Mouse (Mus musculus) embryonic facial prominence, embryonic 12.5 days (tissue): ENCODE data around the gene Cd80. TPM values are rescaled to one million over a fixed set of nuclear protein-coding genes. Genes with fewer than 3 reads are reported as not detected.
"Not testable (repeated sequence)": the region's sequence is repeated elsewhere in the genome, so short reads cannot be mapped to it uniquely, and the experiment has no call there.

Experiments used
- ATAC-seq: fragments of 200-750 bp; cut with Nextera tagmentation; 2 replicates; pipeline ENCODE4 v1.8.0; 2017; ENCODE audit not compliant: insufficient number of reproducible peaks, insufficient read depth, low FRiP score, low TSS enrichment
- H3K27ac ChIP-seq: fragments of 300-500 bp; sonication (generic); 2 replicates; pipeline ENCODE4 v1.5.1; 2016; ENCODE audit warnings: mild to moderate bottlenecking
- H3K27me3 ChIP-seq: fragments of 300-500 bp; sonication (generic); 2 replicates; pipeline ENCODE4 v1.6.1; 2016; ENCODE audit warnings: mild to moderate bottlenecking, moderate library complexity
- H3K36me3 ChIP-seq: fragments of 300-500 bp; sonication (generic); 2 replicates; pipeline ENCODE4 v1.6.1; 2016; ENCODE audit warnings: mild to moderate bottlenecking
- H3K4me1 ChIP-seq: fragments of 300-500 bp; sonication (generic); 2 replicates; pipeline ENCODE4 v1.6.1; 2016
- H3K4me2 ChIP-seq: fragments of 300-500 bp; sonication (generic); replicated peaks from 2 replicates; pipeline ENCODE4 v1.6.1; 2016; ENCODE audit warnings: mild to moderate bottlenecking, moderate library complexity
- H3K4me3 ChIP-seq: fragments of 300-500 bp; sonication (generic); 2 replicates; pipeline ENCODE4 v1.5.1; 2016; ENCODE audit warnings: mild to moderate bottlenecking
- H3K9ac ChIP-seq: fragments of 300-500 bp; sonication (generic); 2 replicates; pipeline ENCODE4 v1.6.1; 2016; ENCODE audit warnings: mild to moderate bottlenecking, moderate library complexity
- H3K9me3 ChIP-seq: fragments of 300-500 bp; sonication (generic); 2 replicates; pipeline ENCODE4 v1.6.1; 2016; ENCODE audit warnings: mild to moderate bottlenecking, moderate library complexity
- WGBS: fragments of 180-500 bp; shearing (Covaris S2); methylation state at CpG from one replicate; pipeline ENCODE4 v1.1.7; 2016; 5-methylcytosine and 5-hydroxymethylcytosine counted together
- polyA plus RNA-seq: library from polyadenylated mRNA; unstranded; fragments of >200 nt; fragmentation: Nextera tagmentation; extraction: Ambion mirVana; gene quantifications from 2 replicates; pipeline ENCODE4 v1.2.1, GENCODE M21; 2016

The Cd80 gene
- polyA plus RNA-seq, 1 experiment from 2014 or later: 0.51 TPM

- no peak overlapping the region for H3K4me3 ChIP-seq
- H3K4me1 ChIP-seq: no peaks in the 10 kb centered on the region; the same call in 1 of the 2 replicates
- no peaks in the 10 kb centered on the region for H3K9me3 ChIP-seq
- H3K9ac ChIP-seq: no peak overlapping the region
- no peak for ATAC-seq
- H3K36me3 ChIP-seq: no peaks in the 10 kb centered on the region
- no peak overlapping the region for H3K4me2 ChIP-seq
- H3K27me3 ChIP-seq: no peaks in the 10 kb centered on the region
- no peak overlapping the region for H3K27ac ChIP-seq
- WGBS: 80% methylated on average over 4 of the region's 4 CpGs
Measured at GRCm38 (mm10) chr16:38434295-38434795, 21.0 kb upstream of the Cd80 start.

GRCm38 (mm10) chr16:38439190-38439589, 16.2 kb upstream of the Cd80 start:
- no peak for ATAC-seq
- no peaks in the 10 kb centered on the region for H3K9me3 ChIP-seq
- H3K27ac ChIP-seq: no peak overlapping the region
- H3K9ac ChIP-seq: no peak overlapping the region
- H3K4me3 ChIP-seq: no peak overlapping the region
- H3K27me3 ChIP-seq: no peaks in the 10 kb centered on the region
- WGBS: 79% methylated on average over 1 of the region's 1 CpGs
- no peak overlapping the region for H3K4me2 ChIP-seq
- H3K36me3 ChIP-seq: peaks cover 13% of the 10 kb centered on the region
- no peaks in the 10 kb centered on the region for H3K4me1 ChIP-seq

GRCm38 (mm10) chr16:38440403-38440802, 15.0 kb upstream of the Cd80 start:
- H3K4me1 ChIP-seq: no peaks in the 10 kb centered on the region
- H3K4me3 ChIP-seq: no peak overlapping the region
- peaks cover 25% of the 10 kb centered on the region for H3K36me3 ChIP-seq
- 86% methylated on average over 6 of the region's 6 CpGs for WGBS
- H3K4me2 ChIP-seq: no peak overlapping the region
- H3K27ac ChIP-seq: no peak overlapping the region
- no peaks in the 10 kb centered on the region for H3K27me3 ChIP-seq
- no peak overlapping the region for H3K9ac ChIP-seq
- no peaks in the 10 kb centered on the region for H3K9me3 ChIP-seq
- ATAC-seq: no peak

- ATAC-seq: no peak
Measured at GRCm38 (mm10) chr16:38441611-38442010, 13.8 kb upstream of the Cd80 start.

DNA sequence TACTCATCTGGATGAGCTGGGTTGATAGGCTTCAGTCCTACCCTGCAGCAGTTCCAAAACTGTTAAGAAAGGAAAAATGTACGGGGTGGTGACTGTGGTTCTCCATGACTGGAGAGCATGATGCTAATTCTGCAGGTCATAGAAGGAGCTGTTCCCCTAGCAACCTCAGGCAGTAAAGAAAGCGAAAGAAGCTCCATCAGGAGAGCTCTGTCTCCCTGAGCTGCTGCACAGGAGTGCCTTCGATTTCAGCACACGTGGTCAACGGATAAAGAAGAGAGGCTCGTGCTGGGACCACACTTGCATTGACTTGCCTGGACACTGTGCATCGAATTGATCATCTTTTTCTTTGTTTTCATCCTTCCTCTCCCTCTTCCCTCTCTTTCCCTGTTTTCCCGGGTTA, 13.1 kb upstream of the Cd80 start:
- no peak for ATAC-seq
- WGBS: 87% methylated on average over 8 of the region's 8 CpGs
- Histone ChIP-seq H3K4me1 (no peaks in the 10 kb centered on the region), H3K27me3 (no peaks in the 10 kb centered on the region), H3K4me3 (no peak overlapping the region), H3K36me3 (peaks cover 42% of the 10 kb centered on the region), H3K27ac (no peak overlapping the region), H3K9ac (no peak overlapping the region), H3K9me3 (no peaks in the 10 kb centered on the region), H3K4me2 (no peak overlapping the region)

More at GRCm38 (mm10) chr16:38441611-38442010, 13.8 kb upstream of the Cd80 start:
- Histone ChIP-seq H3K27ac (no peak overlapping the region), H3K9ac (no peak overlapping the region), H3K4me2 (no peak overlapping the region), H3K4me3 (no peak overlapping the region), H3K36me3 (peaks cover 36% of the 10 kb centered on the region), H3K4me1 (no peaks in the 10 kb centered on the region), H3K9me3 (no peaks in the 10 kb centered on the region), H3K27me3 (no peaks in the 10 kb centered on the region)
- WGBS: 87% methylated on average over 5 of the region's 5 CpGs

DNA sequence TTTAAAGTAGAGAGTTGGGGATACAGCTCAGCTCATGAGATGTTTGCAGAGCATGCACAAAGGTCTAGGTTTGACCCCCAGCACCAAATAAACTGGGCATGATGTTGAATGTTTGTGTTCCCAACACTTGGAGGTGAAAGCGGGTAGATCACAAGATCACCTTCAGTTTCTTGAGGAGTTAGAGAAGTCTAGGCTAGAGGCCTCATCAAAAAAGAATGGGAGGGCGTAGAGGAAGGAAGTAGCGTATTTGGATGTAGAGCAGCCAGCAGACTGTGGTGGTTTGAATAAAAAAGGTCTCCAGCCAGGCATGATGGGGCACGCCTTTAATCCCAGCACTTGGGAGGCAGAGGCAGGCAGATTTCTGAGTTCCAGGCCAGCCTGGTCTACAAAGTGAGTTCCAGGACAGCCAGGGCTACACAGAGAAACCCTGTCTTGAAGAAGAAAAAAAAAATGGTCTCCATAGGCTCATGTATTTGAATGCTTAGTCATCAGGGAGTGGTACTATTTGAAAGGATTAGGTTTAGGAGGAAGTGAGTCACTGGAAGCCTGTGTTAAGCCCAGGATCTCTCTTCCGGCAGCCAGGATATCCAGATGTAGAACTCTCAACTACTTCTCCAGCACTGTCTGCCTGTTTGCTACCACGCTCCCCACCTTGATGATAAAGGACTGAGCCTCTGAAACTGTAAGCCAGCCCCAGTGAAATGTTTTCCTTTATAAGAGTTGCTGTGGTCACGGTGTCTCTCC, 11.5 kb upstream of the Cd80 start:
- Histone ChIP-seq H3K4me1 (peaks cover 4% of the 10 kb centered on the region; the same call in 1 of the 2 replicates), H3K9me3 (no peaks in the 10 kb centered on the region), H3K27me3 (no peaks in the 10 kb centered on the region), H3K27ac (no peak overlapping the region), H3K9ac (no peak overlapping the region), H3K36me3 (peaks cover 47% of the 10 kb centered on the region), H3K4me2 (no peak overlapping the region), H3K4me3 (no peak overlapping the region)
- 95% methylated on average over 7 of the region's 7 CpGs for WGBS
- no peak for ATAC-seq

- no peak overlapping the region for H3K4me2 ChIP-seq
- H3K9me3 ChIP-seq: no peaks in the 10 kb centered on the region
- ATAC-seq: no peak
- H3K36me3 ChIP-seq: peaks cover 56% of the 10 kb centered on the region
- 87% methylated on average over 1 of the region's 1 CpGs for WGBS
- H3K4me1 ChIP-seq: peaks cover 7% of the 10 kb centered on the region; the same call in 1 of the 2 replicates
- H3K9ac ChIP-seq: no peak overlapping the region
- no peak overlapping the region for H3K4me3 ChIP-seq
- H3K27me3 ChIP-seq: no peaks in the 10 kb centered on the region
- H3K27ac ChIP-seq: no peak overlapping the region
Measured at GRCm38 (mm10) chr16:38445046-38445445, 10.3 kb upstream of the Cd80 start.

DNA sequence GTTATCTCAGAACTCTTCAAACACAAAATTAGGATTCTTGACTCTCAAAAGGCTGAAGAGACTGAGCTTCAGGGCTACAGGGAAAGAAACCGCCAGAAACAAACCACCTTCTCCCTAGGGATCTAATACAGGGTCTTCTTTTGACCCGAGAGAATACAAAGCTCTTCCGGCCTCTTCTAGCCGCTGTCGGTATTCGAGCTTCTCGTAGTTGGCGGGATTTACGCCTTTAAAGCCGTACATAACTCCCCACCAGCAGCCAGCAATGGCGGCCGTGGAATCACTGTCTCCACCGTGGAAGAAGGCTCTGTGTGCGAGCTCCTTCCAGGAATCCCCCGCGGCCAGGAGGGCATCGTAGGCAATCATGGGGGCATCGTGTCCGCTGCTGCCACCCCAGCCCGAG, 9.8 kb upstream of the Cd80 start:
- Histone ChIP-seq H3K4me3 (no peak overlapping the region), H3K27me3 (no peaks in the 10 kb centered on the region), H3K4me1 (peaks cover 7% of the 10 kb centered on the region; the same call in 1 of the 2 replicates)

GRCm38 (mm10) chr16:38446141-38446540, 9.2 kb upstream of the Cd80 start:
- 93% methylated on average over 2 of the region's 2 CpGs for WGBS
- not testable (repeated sequence) for ATAC-seq, H3K9ac ChIP-seq, H3K4me1 ChIP-seq, H3K27ac ChIP-seq, H3K9me3 ChIP-seq, H3K4me2 ChIP-seq, H3K4me3 ChIP-seq, H3K27me3 ChIP-seq
- peaks cover 62% of the 10 kb centered on the region for H3K36me3 ChIP-seq

More for the DNA sequence above, 9.8 kb upstream of the Cd80 start:
- ATAC-seq: no peak
- no peak overlapping the region for H3K4me2 ChIP-seq
- no peaks in the 10 kb centered on the region for H3K9me3 ChIP-seq
- peaks cover 61% of the 10 kb centered on the region for H3K36me3 ChIP-seq
- no peak overlapping the region for H3K9ac ChIP-seq
- 95% methylated on average over 20 of the region's 20 CpGs for WGBS
- no peak overlapping the region for H3K27ac ChIP-seq

GRCm38 (mm10) chr16:38447366-38447765, 8.0 kb upstream of the Cd80 start:
- H3K27me3 ChIP-seq: no peaks in the 10 kb centered on the region
- no peaks in the 10 kb centered on the region for H3K9me3 ChIP-seq
- no peak overlapping the region for H3K4me2 ChIP-seq
- WGBS: 90% methylated on average over 21 of the region's 21 CpGs
- H3K36me3 ChIP-seq: peaks cover 62% of the 10 kb centered on the region
- no peak overlapping the region for H3K9ac ChIP-seq
- H3K4me1 ChIP-seq: peaks cover 15% of the 10 kb centered on the region
- H3K4me3 ChIP-seq: no peak overlapping the region
- no peak overlapping the region for H3K27ac ChIP-seq
- ATAC-seq: no peak

DNA sequence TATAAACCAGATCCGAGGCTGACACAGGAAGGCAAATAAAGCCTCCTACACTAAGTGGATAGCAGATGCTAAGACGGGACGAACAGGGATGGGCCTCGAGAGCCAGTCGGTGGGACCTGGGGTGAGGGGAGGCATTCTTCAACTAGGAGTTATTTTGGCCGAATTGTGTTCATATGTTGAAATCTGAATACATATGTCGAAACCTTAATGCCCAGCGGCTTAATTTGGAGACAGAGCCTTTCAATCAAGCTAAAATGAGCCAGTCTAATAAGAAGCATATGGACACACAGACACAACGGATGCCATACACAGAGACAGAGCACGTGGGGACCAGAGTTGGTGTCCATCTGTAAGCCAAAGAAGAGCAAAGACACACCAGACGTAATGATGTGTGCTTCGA, 6.9 kb upstream of the Cd80 start:
- Histone ChIP-seq H3K4me2 (no peak overlapping the region), H3K4me1 (peaks cover 15% of the 10 kb centered on the region), H3K36me3 (peaks cover 55% of the 10 kb centered on the region), H3K4me3 (no peak overlapping the region), H3K27me3 (no peaks in the 10 kb centered on the region), H3K27ac (no peak overlapping the region), H3K9me3 (no peaks in the 10 kb centered on the region), H3K9ac (no peak overlapping the region)
- WGBS: 59% methylated on average over 12 of the region's 12 CpGs
- no peak for ATAC-seq

- Histone ChIP-seq H3K4me3 (no peak overlapping the region), H3K36me3 (peaks cover 34% of the 10 kb centered on the region), H3K27me3 (no peaks in the 10 kb centered on the region), H3K9me3 (no peaks in the 10 kb centered on the region), H3K4me1 (peaks cover 15% of the 10 kb centered on the region), H3K4me2 (no peak overlapping the region), H3K9ac (no peak overlapping the region; the same call in 1 of the 2 replicates), H3K27ac (no peak overlapping the region)
- 74% methylated on average over 7 of the region's 7 CpGs for WGBS
- no peak for ATAC-seq
Measured at GRCm38 (mm10) chr16:38450707-38451106, 4.7 kb upstream of the Cd80 start.
